Mouse (Mus musculus) brain, embryonic 14.5 days (tissue): ENCODE measurements around the gene Pgm5. TPM values are rescaled to one million over a fixed set of nuclear protein-coding genes. Genes with fewer than 3 reads are reported as not detected.

Source experiments
- DNase-seq: peaks from one replicate; pipeline ENCODE4 v3.0.0-alpha.2; 2011; ENCODE audit warnings: low read depth
- CTCF ChIP-seq: fragments of 200-500 bp; IDR thresholded peaks from 2 replicates; pipeline ENCODE4 v1.5.1; 2012; ENCODE audit warnings: inconsistent platforms, mild to moderate bottlenecking, moderate library complexity, borderline replicate concordance; ENCODE audit not compliant: insufficient read depth, insufficient read length; ENCODE audit errors: extremely low read depth
- POLR2A ChIP-seq: fragments of 200-500 bp; IDR thresholded peaks from 2 replicates; pipeline ENCODE4 v1.6.1; 2012; ENCODE audit warnings: mild to moderate bottlenecking, inconsistent platforms, borderline replicate concordance; ENCODE audit not compliant: poor library complexity, insufficient read depth, insufficient read length, severe bottlenecking; ENCODE audit errors: extremely low read depth
- polyA plus RNA-seq: library from polyadenylated mRNA; depleted of rRNA; stranded (reverse); fragments of >200 nt; gene quantifications from 2 replicates; pipeline ENCODE4 v1.2.3, GENCODE M21; 2012

Pgm5 gene
- polyA plus RNA-seq, 1 experiment: 6.7 TPM

- DNase-seq: no peak
- TF ChIP-seq CTCF (no peak), POLR2A (no peak)
Observed at GRCm38 (mm10) chr19:24746266-24746875, 115.3 kb downstream of the Pgm5 start.

GRCm38 (mm10) chr19:24742606-24743005 is 119.0 kb downstream of the Pgm5 start:
- peak; percentile 24 for DNase-seq
- TF ChIP-seq CTCF (no peak), POLR2A (no peak)

GRCm38 (mm10) chr19:24738786-24739185 is 122.9 kb downstream of the Pgm5 start:
- TF ChIP-seq CTCF: no peak
- TF ChIP-seq POLR2A: no peak
- DNase-seq: no peak

DNA sequence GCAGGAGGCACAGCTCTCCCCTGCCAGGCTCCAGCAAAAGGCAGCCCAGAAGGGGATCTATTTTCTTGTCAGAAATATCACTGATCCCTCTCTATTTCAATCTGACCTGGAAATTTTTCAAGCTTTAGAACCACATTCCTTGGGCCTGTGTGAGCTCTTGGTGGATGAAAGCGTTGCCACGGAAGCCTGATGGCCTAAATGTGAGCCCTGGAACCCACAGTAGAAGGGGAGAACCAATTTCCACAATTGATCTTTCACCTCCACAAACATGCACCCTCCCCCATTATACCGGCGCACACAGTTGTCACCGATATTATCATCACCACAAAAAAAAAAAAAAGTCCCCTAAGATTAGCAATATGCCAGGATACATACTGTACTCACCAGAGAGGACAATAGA is 123.6 kb downstream of the Pgm5 start:
- TF ChIP-seq CTCF (no peak), POLR2A (no peak)
- DNase-seq: no peak

GRCm38 (mm10) chr19:24735484-24736128 is 126.0 kb downstream of the Pgm5 start:
- peak; percentile 53 for DNase-seq
- no peak for TF ChIP-seq CTCF
- no peak for TF ChIP-seq POLR2A

DNA sequence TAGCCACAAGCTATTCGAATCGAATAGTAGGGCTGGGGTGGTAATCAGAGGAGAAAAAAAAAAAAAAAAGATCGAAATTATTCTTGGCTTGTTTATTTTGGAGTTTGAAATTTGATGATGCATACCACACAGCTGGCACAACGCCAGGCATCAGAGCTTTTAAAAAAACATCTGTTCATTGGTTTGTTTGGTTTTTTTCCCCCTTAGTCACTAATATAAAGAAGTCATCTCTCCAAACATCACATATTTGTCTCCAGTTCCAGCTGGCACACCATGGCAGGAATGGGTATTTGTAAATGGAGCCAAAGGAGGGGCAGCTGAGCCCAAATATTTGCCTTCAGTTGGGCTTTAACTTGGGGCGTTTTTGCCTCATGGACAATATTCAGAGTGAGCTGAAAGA is 131.0 kb downstream of the Pgm5 start:
- DNase-seq: peak; percentile 57
- TF ChIP-seq CTCF (no peak), POLR2A (no peak)

GRCm38 (mm10) chr19:24724362-24724761 is 137.3 kb downstream of the Pgm5 start:
- no peak for TF ChIP-seq CTCF
- no peak for TF ChIP-seq POLR2A
- DNase-seq: no peak

GRCm38 (mm10) chr19:24720448-24720847 is 141.2 kb downstream of the Pgm5 start:
- TF ChIP-seq POLR2A (no peak), CTCF (no peak)
- no peak for DNase-seq

DNA sequence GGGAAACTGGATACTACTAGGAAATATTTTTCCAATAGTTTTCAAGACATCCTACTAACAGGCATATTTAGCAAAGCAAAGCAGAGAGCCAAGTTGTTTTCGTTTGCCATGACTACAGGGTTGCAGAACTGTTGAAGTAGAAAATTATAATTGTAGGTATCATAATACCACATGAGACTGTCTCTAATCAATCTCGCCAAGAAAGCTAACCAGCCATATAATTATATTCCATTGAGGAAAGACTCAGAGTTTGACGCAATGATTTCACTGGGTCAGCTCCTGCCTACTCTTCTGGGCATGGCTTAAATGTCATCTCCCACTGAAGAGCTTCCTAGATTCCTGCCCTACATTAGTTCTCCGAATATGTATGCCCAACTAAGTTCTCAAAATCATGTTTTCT is 142.2 kb downstream of the Pgm5 start:
- peak; percentile 25 for DNase-seq
- no peak for TF ChIP-seq CTCF
- no peak for TF ChIP-seq POLR2A

DNA sequence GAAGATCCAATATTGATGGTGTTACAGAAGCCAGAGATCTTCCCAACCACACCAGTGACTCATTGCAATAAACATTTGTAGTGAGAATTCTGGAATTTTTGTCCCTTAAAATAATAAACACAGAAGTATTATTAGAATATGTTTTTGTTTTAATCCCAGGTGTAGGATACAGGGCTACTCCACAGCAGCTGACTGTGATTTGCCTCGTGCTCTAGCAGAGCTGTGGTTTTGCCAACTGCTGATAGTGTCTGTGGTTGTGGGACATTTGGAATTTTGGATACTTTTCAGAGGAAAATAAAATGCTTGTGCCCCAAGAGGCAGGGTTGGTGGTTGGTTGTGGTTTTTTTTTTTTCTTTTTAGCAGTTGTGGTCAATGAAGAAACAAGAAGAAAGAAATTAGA is 143.6 kb downstream of the Pgm5 start:
- TF ChIP-seq CTCF (no peak), POLR2A (no peak)
- DNase-seq: no peak

DNA sequence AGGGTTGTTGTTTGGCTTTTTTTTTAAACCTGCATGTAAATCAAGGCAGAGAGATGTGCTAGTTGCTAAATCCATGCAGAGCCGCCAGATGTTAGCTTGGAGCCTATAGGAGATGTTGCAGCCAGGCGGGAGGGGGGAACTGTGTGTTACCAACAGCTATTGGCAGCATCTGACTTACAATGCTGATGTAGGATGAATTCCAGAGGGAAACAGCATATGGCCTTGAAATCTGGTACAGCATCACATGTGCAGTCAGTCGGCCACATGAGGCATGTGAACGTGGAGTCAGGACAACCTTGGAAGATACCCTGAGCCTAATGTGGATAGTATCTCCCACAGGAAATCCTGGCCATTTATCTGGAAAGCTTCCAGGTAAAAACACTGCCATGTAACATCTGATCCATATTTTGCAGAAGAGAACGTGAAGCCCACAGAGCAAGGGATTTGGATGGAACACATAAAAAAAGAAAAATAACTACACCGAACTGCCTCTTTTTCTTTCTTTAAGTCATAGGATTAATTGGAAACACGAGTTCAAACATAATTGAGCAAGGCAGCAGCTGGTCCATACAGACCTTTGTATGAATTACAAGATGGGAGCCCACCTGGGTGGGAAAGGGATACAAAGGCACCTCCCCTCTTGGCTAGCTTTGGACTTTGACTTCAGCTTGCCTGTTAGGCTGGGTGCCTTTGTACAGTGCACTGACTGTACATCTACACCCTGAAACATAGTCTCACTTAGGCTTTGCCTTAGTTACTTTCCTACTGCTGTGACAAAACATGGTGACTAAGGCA is 145.2 kb downstream of the Pgm5 start:
- TF ChIP-seq POLR2A: no peak
- no peak for TF ChIP-seq CTCF
- DNase-seq: peak; percentile 70
